Mouse (Mus musculus): Measurements from ENCODE around the gene AL732309.1. TPM values are rescaled to one million over a fixed set of nuclear protein-coding genes. Genes with fewer than 3 reads are reported as not detected.

AL732309.1 gene
- polyA plus RNA-seq, 1 experiment from 2014 or later = 1.7 TPM

Other genes with a start within 250 kb of the AL732309.1 start
- gene Nsmf, start 192.5 kb downstream of the AL732309.1 start, polyA plus RNA-seq (2015; fragmentation: Nextera tagmentation; extraction: Ambion mirVana) = 8.3 and 9.7 TPM in 2 replicates
- gene Entpd8, start 166.6 kb downstream of the AL732309.1 start, polyA plus RNA-seq (2015; fragmentation: Nextera tagmentation; extraction: Ambion mirVana) = 5.3 and 6.8 TPM in 2 replicates
- gene Noxa1, start 151.7 kb downstream of the AL732309.1 start, polyA plus RNA-seq (2015; fragmentation: Nextera tagmentation; extraction: Ambion mirVana) = 0.94 and 0.98 TPM in 2 replicates
- gene Nrarp, start 66.1 kb downstream of the AL732309.1 start, polyA plus RNA-seq (2015; fragmentation: Nextera tagmentation; extraction: Ambion mirVana) = 2.1 and 2.4 TPM in 2 replicates
- 6.2 and 6.8 TPM in 2 replicates for gene Tor4a, start 50.0 kb downstream of the AL732309.1 start, polyA plus RNA-seq (2015; fragmentation: Nextera tagmentation; extraction: Ambion mirVana)
- 35.9 and 40.6 TPM in 2 replicates for gene Nelfb, start 35.4 kb downstream of the AL732309.1 start, polyA plus RNA-seq (2015; fragmentation: Nextera tagmentation; extraction: Ambion mirVana)
- gene Stpg3, start 32.2 kb downstream of the AL732309.1 start, polyA plus RNA-seq (2015; fragmentation: Nextera tagmentation; extraction: Ambion mirVana) = not detected in 2 replicates
- gene Fam166a, start 28.1 kb downstream of the AL732309.1 start, polyA plus RNA-seq (2015; fragmentation: Nextera tagmentation; extraction: Ambion mirVana) = 1.0 TPM in 1 of 2 replicates, not detected in the other
- 695 and 769 TPM in 2 replicates for gene Tubb4b, start 22.2 kb downstream of the AL732309.1 start, polyA plus RNA-seq (2015; fragmentation: Nextera tagmentation; extraction: Ambion mirVana)
- gene Slc34a3, start 12.5 kb downstream of the AL732309.1 start, polyA plus RNA-seq (2015; fragmentation: Nextera tagmentation; extraction: Ambion mirVana) = not detected in 2 replicates
- gene Rnf224, start 10.1 kb downstream of the AL732309.1 start, polyA plus RNA-seq (2015; fragmentation: Nextera tagmentation; extraction: Ambion mirVana) = not detected in 2 replicates
- 0.31 and 0.59 TPM in 2 replicates for gene Rnf208, start 4.6 kb downstream of the AL732309.1 start, polyA plus RNA-seq (2015; fragmentation: Nextera tagmentation; extraction: Ambion mirVana)
- gene Cysrt1, start 4.4 kb downstream of the AL732309.1 start, polyA plus RNA-seq (2015; fragmentation: Nextera tagmentation; extraction: Ambion mirVana) = 0.14 TPM in 1 of 2 replicates, not detected in the other
- gene Tmem203, start 8.6 kb upstream of the AL732309.1 start, polyA plus RNA-seq (2015; fragmentation: Nextera tagmentation; extraction: Ambion mirVana) = 11.9 and 12.5 TPM in 2 replicates
- gene Tprn, start 15.8 kb upstream of the AL732309.1 start, polyA plus RNA-seq (2015; fragmentation: Nextera tagmentation; extraction: Ambion mirVana) = 3.9 and 5.4 TPM in 2 replicates
- gene Ssna1, start 25.6 kb upstream of the AL732309.1 start, polyA plus RNA-seq (2015; fragmentation: Nextera tagmentation; extraction: Ambion mirVana) = 116 and 124 TPM in 2 replicates
- 41.7 and 45.0 TPM in 2 replicates for gene Anapc2, start 25.6 kb upstream of the AL732309.1 start, polyA plus RNA-seq (2015; fragmentation: Nextera tagmentation; extraction: Ambion mirVana)
- not detected in 2 replicates for gene Tmem210, start 41.3 kb upstream of the AL732309.1 start, polyA plus RNA-seq (2015; fragmentation: Nextera tagmentation; extraction: Ambion mirVana)
- not detected in 2 replicates for gene Lrrc26, start 43.1 kb upstream of the AL732309.1 start, polyA plus RNA-seq (2015; fragmentation: Nextera tagmentation; extraction: Ambion mirVana)
- not detected in 2 replicates for gene Grin1, start 72.3 kb upstream of the AL732309.1 start, polyA plus RNA-seq (2015; fragmentation: Nextera tagmentation; extraction: Ambion mirVana)
- 15.9 and 17.1 TPM in 2 replicates for gene Man1b1, start 85.5 kb upstream of the AL732309.1 start, polyA plus RNA-seq (2015; fragmentation: Nextera tagmentation; extraction: Ambion mirVana)
- 11.5 and 14.7 TPM in 2 replicates for gene Dpp7, start 109.5 kb upstream of the AL732309.1 start, polyA plus RNA-seq (2015; fragmentation: Nextera tagmentation; extraction: Ambion mirVana)
- gene Uap1l1, start 118.8 kb upstream of the AL732309.1 start, polyA plus RNA-seq (2015; fragmentation: Nextera tagmentation; extraction: Ambion mirVana) = 15.1 and 15.4 TPM in 2 replicates
- 18.5 and 19.5 TPM in 2 replicates for gene Sapcd2, start 125.5 kb upstream of the AL732309.1 start, polyA plus RNA-seq (2015; fragmentation: Nextera tagmentation; extraction: Ambion mirVana)
- 0.58 and 0.71 TPM in 2 replicates for gene Entpd2, start 149.0 kb upstream of the AL732309.1 start, polyA plus RNA-seq (2015; fragmentation: Nextera tagmentation; extraction: Ambion mirVana)
- gene Npdc1, start 152.5 kb upstream of the AL732309.1 start, polyA plus RNA-seq (2015; fragmentation: Nextera tagmentation; extraction: Ambion mirVana) = 4.5 and 6.1 TPM in 2 replicates
- gene Fut7, start 176.4 kb upstream of the AL732309.1 start, polyA plus RNA-seq (2015; fragmentation: Nextera tagmentation; extraction: Ambion mirVana) = 1.2 and 1.7 TPM in 2 replicates
- 1.2 and 1.3 TPM in 2 replicates for gene Abca2, start 181.8 kb upstream of the AL732309.1 start, polyA plus RNA-seq (2015; fragmentation: Nextera tagmentation; extraction: Ambion mirVana)
- 0.38 and 1.0 TPM in 2 replicates for gene Clic3, start 210.0 kb upstream of the AL732309.1 start, polyA plus RNA-seq (2015; fragmentation: Nextera tagmentation; extraction: Ambion mirVana)
- gene Paxx, start 214.2 kb upstream of the AL732309.1 start, polyA plus RNA-seq (2015; fragmentation: Nextera tagmentation; extraction: Ambion mirVana) = 8.3 and 10.6 TPM in 2 replicates
- gene Ptgds, start 223.2 kb upstream of the AL732309.1 start, polyA plus RNA-seq (2015; fragmentation: Nextera tagmentation; extraction: Ambion mirVana) = 0.23 and 0.38 TPM in 2 replicates
- gene Lcn12, start 247.0 kb upstream of the AL732309.1 start, polyA plus RNA-seq (2015; fragmentation: Nextera tagmentation; extraction: Ambion mirVana) = not detected in 2 replicates

Measured in liver, embryonic 15.5 days (tissue).